Mouse (Mus musculus) liver, adult (tissue): ENCODE data around the gene Lipc.
A peak's percentile ranks its signal among the peaks of the same experiment; 100 is the strongest.

Experiments used
- GATA4 ChIP-seq: IDR thresholded peaks from 2 replicates; pipeline ENCODE4 v1.6.1; 2014; ENCODE audit warnings: mild to moderate bottlenecking, low read length; ENCODE audit not compliant: insufficient replicate concordance

Gene Lipc

DNA sequence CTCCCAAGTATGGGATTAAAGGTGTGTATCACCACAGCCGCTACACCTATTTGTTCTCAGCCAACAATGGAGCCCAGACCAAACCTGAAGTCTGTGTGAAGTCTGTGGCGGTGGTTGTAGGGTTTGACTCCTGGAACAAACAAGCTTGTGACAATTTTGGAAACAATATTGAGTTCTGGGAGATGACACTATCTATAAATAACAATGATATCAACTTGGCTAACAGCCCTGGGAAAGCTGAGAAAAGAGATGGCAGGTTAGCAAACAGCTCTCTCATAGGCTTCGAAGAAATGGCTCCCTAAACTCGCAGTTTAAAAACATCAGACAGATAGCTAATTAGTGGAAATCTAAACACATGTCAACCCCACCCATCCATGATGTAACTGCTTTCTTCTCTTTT, 13.0 kb upstream of the Lipc start:
- no peak for TF ChIP-seq GATA4

DNA sequence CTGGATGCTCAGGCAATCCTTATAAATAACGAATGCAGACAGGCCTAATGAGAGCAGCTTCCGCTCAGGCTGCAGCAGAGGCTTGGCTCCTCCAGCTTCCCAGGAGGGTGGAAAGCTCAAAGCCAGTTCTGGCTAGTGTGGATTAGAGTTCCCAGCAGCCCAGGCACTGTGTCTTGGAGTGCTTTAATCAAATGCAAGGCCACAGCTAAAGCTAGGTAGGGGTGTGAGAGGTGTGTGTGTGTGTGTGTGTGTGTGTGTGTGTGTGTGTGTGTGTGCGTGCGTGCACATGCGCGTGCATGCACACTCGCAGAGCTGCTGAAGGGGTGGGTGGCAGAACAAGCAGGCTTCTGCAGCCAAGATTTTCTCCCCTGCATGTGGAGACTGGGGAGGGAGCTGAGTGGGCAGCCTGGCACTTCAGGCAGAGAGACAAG, 11.4 kb upstream of the Lipc start:
- TF ChIP-seq GATA4, result no peak

DNA sequence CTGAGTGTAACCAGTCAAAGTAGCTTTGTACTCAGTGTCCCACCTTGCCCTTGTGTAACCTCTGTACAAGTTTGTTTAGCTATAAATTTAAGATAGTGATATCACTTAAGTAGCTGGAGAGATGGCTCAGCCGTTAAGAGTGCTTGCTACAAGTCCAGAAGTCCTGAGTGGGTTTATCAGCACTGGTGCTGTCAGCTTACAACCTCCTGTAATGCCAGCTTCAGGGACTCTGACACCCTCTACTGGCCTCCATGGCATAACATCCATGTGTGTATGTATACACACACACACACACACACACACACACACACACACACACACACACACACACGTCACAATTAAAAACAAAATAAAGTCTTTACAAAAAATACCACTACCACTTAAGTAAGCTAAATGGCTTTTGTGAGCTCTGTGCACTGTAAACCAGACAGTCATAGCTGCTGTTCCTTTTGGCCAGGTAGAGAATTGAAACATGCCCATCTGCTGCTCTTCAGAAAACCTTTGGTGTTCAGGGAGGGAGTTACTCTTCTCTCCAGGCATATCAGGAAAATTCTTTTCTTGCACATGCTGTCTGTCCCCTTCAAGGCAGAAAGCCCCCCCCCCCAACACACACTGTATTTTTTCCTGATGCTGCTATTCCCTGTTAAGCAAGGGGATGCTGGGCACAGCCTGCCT, 10.9 kb upstream of the Lipc start:
- no peak for TF ChIP-seq GATA4

DNA sequence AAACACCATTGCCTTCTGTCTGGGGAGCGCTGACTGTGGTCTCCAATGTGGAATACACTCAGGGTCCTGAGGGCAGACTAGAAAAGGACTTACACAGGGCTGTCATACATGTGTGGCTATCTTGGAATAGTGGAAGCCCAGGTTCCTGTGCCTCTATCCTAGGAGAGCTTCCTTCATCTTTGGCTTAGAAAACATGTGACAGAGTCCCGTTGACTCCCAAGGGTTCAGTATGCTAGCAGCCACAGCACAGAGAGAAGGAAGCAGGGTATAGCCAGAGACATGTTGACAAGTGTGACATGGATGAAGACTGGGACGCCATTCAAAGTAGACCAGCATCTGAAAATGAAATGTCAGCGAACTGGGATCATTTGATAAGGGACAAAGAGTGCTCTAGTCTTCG, 8.3 kb upstream of the Lipc start:
- no peak for TF ChIP-seq GATA4

DNA sequence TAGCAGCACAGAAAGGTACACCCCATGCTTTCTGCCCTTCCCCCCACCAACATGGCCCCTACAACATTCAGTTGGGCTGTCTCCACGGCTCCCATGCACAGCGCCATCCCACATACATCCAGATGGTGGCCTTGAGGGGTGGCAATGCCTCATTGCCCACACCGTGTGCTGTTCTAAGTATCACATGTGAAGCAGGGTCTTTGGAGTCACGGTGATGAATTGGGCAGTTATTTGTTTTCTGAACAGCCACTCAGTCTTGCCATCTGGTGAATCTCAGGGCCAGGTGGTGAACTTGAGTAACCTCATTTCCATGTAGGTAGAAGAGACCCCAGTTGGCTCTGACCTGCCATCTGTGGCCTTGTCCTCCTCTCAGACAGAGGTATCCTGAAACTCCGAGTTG, 7.8 kb upstream of the Lipc start:
- no peak for TF ChIP-seq GATA4

DNA sequence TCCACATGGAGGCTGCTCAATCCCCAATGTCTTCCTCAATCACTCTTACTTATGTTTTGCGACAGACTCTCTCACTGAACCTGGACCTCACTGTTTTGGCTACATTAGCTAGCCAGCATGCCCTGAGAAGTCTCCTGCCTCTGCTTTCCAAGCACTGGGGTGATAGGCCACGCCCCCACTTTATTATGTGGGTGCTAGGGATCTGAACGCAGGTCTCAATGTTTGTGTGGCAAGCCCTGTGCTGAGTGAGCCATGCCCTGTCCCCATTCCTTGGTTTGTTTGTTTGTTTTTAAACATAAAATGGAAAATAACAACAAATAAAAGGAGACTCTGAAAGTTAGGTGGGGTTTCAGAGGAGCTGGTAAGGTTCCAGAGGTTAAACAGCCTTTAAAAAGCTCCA, 7.4 kb upstream of the Lipc start:
- no peak for TF ChIP-seq GATA4

DNA sequence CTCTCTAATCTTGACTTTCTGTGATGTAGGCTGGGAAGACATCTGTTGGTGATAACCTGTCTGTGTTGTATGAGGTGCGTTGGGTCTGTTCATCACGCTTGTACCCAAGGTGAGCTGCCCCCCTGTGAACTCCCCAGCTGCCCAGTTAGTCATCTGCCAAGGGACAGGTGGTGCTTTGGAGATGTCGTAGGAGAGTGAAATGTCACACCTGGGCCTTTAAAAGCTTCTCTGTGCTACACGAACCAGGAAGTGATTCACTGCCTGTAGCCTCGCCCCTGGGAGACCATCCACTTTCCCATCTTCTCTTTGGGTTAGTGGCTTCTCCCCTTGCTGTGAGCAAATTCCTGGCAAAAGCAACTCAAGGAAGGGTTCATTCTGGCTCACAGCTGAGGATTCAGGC, 6.4 kb upstream of the Lipc start:
- TF ChIP-seq GATA4, result no peak

DNA sequence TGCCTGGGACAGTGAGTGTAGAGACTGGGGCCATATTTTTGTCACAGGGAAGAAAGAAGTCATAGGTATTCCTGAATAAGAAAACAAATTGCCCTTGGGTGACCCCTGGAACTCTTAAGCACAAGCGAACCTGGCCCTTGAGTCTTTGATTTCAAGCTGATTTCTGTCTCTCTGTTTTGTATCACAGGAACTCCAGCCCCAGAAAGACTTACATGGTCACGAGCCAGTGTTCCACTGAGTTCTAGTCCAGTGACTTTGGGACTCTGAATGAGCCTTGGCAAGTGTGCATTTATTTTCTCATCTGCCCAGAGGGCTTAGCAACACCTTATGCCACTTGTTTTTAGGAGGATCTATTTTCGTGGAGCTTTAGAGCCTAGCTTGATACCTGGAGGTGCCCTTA, 5.7 kb upstream of the Lipc start:
- TF ChIP-seq GATA4, result no peak

DNA sequence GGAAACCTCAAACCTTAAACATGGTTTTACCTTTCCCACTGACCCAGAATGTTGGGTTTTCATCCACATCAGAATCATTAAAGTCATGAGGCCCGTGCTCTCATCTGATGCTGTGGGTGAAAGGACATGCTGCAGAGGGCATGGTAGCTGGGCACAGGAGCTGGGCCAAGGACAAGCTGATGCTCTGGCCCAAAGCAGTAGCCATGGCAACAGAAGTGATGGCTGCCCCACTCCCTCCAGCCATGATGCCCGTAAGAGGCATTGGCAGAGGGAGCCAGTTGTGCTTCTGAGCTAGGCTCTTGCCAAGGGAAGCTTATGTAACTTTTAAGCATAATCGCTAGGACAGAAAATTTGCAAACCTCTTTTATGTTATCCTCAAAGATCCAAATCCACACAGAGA, 2.2 kb upstream of the Lipc start:
- TF ChIP-seq GATA4, result no peak

DNA sequence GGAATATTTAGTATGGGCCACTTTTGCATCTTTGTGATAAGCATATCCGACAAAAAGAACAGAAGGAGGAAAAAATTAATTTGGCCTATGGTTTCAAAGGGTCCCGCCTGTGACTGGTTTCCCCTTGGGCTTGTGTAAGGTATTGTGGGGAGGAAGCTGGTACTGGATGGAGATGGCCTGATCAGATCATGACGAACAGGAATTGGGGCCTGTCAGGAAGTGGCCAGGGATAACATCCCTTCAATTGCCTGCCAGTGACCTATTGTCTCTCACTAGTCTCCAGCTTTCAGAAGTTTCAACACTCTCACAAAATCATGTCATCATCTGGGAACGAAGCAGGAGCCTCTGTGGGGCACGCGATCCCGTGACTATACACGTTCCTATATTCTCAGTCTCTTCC, 2.7 kb downstream of the Lipc start:
- TF ChIP-seq GATA4, result no peak

DNA sequence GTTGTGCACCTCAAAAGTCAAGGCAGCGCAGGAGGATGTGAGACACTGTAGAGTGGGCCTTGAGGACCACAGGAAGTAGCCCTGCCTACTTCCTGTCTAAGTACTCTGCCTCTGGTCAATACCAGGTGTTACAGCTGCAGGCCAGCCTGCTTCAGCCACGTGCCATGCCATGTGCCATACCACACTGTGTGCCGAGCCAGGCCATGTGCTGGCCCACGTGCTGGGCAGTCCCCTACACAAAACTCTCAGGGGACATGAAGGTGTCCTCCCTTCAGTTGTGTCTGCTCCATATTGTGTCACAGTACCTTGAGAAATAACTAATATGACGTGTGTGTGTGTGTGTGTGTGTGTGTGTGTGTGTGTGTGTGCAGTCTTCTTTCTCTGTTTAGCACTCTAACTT, 4.7 kb downstream of the Lipc start:
- no peak for TF ChIP-seq GATA4

DNA sequence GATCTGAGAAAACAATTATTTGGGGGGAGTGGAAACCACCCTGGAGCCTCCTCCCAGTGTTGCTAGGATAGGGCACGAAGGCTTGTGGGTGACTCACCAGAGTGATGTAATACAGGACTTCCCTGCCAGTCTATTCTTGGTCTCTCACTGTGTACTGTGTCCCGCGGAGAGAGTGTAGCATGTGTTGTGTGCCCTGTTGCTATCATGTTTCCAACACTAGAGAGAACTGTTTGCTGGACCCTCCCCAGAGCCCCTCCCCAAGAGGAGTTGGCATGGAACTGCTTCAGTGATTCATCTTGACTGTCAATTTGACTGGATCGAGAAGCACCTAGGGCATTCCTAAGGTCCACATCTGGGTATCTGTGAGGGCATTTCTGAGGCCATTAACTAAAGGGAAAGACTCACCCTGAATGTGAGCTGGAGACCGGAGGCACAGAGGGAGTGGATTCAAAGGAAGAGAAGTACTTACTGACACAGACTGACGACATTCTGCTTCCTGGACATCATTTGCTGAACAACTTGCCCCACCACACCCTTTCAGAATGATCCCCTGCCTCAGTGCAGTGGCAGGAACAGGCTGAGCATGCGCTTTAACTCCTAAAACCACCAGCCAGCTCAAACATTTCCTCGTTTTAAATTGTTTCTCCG, 9.2 kb downstream of the Lipc start:
- no peak for TF ChIP-seq GATA4

DNA sequence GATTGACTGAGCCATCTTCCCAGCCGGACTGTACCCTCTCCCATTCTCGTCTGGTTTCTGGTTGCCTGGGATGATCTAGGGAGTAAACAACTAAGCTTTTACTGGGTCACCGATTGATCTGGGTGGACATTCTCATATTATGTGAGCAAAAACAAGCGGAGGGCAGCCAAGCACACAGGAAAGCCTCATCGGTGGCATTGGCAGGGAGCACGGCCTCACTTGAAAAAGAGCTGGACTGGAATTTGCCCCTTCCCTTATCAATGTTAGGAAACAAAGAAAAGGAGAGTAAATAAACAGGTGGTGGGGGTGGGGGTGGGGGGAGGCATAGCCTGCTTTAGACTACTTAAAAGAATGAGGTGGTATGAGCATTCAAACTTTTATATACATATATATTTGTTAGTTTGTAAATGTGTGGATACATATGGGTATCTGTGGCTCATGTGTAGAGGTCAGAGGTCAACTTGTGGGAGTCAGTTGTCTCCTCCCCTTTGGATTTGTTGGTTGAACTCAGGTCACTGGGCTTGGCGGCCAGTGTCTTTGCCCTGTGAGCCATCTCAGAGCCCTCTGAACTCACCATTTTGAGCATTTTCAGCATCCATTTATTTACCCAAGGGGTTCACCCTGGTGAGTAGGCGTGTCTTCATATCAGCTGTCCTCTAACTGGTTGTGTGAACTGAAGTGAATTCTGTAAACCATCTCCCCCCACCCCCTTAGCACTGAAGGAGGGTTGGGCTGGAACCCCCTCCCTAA, 12.1 kb downstream of the Lipc start:
- TF ChIP-seq GATA4, result 0 out of 2 replicates have a peak, but pooled peaks have one; percentile 61

DNA sequence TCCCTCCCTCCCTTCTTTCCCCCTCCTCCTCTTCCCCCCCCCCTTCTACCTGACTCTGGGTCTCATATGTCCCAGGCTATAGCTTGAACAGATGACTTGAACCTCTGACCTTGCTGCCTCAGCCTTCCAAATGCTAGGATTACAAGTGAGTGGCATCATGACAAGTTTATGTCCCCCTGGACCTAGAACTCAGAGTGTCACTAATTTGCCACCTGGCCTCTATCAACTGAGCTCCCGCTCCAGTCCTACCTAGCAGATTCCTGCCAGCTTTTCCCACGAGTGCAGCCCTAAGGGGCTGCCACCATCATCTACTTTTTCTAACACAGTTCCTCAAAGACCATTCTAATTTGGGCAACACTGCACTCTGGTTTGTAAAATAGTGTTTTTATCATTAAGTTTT, 13.2 kb downstream of the Lipc start:
- TF ChIP-seq GATA4, result no peak

DNA sequence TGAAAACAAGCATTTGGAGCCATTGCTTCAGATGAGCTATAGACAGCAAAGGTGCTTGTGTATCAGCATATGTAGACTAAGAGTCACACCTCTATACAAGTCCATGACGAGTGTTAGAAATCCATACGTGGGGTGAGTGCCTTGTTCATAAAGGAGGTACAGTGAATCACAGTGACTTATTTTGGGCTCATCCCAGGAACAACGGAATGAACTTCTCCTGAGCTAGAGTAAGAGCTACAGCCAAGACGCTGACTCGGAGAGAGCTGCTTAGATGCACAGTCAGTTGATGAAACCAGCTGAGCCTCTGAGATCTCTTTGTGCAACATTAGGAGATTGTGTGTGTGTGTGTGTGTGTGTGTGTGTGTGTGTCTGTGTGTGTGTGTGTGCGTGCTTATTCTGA, 13.9 kb downstream of the Lipc start:
- TF ChIP-seq GATA4, result no peak

DNA sequence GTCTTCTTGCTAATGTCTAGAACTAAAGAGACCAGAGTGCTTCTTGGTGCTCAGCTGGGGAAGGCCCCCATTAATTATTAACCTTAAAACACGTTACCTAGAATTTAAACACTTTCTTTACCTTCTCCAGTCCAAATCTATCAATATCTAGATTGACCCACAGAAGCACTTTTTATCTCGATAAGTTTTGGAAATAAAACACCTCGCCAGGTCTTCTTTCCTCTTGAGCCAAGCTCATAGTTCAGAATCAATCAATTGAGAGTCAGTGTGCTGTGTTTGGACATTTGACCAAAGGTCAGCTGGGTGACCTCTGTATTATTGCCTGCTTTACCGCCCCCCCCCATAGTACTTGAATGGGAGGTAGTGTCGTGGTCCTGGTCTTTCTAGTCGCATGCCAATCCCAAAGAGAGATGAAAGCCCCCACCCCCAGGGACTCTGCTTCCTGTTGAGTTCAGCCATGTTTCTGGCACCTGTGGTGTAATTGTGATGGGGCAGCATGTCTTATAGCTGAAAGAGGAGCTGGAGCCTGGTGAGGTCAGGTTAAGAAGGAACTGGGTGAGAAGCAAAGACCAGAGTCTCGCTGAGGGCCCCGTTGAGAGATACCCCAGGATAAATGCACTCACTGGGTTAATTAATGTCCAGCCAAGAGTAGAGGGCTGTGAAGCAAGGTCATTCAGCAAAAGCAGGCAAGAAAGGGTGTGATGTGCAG, 17.3 kb downstream of the Lipc start:
- peak; percentile 66; the same call in 1 of the 2 replicates for TF ChIP-seq GATA4
